Mouse (Mus musculus) E14TG2a.4 (cell line): ENCODE measurements around the gene Brf1.

ENCODE experiments used
- CTCF ChIP-seq: conservative IDR thresholded peaks from 2 replicates; pipeline ENCODE4 v1.5.1; 2014; ENCODE audit warnings: low read length
- POU5F1 ChIP-seq: IDR thresholded peaks from 2 replicates; pipeline ENCODE4 v1.6.1; 2014; ENCODE audit warnings: low read length, borderline replicate concordance

DNA sequence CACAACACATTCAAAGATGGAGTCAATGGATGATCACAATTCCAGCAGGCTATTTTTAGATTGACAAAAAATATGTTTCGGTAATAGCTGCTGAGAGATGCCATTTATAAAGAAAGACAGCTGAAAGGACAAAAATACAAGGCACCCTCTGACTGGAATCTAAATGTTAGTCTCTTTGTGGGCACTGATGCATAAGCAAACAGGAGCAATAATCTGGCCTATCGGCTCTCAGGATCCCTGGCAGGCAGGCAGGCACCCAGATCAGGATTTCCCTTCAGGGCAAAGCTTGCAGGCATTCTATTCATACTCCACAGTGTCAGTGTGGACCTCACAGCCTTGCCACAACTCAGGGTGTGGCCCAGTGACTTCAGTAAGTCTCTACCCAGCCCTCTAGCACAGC is 18.5 kb downstream of the Brf1 start:
- TF ChIP-seq CTCF (no peak), POU5F1 (no peak)
